Mouse (Mus musculus) liver, adult 2 months (tissue): Measurements from ENCODE around the gene Sgk1.

Source experiments
- CTCF ChIP-seq: fragments of 200-500 bp; IDR thresholded peaks from 2 replicates; pipeline ENCODE4 v1.5.1; 2011; ENCODE audit warnings: low read depth, low read length, control low read depth
- POLR2A ChIP-seq: fragments of 200-500 bp; IDR thresholded peaks from 2 replicates; pipeline ENCODE4 v1.6.1; 2011; ENCODE audit warnings: low read length, control low read depth; ENCODE audit not compliant: insufficient read depth; ENCODE audit errors: extremely low read depth

DNA sequence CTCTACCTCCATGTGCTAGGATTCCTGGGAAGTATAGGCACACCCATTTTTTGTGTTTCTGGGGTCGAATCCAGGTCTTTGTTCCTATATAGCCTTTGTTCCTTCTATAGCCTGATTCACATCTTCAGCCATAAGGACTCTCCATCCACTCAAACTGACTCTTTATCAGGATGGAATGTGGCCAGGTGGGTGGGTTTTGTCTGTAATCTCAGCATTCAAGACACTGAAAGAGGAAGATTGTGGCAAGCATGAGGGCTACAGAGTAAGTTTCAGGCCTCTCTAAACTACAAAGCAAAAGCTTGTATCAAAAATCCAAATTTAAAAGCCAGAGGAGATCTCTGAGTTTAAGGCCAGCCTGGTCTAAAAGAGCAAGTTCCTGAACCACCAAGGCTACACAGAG, 63.2 kb downstream of the Sgk1 start:
- TF ChIP-seq CTCF: no peak
- no peak for TF ChIP-seq POLR2A
